Mouse (Mus musculus): Measurements from ENCODE around the gene Tollip.
"Not testable (repeated sequence)": the region's sequence is repeated elsewhere in the genome, so short reads cannot be mapped to it uniquely, and the experiment has no call there.

The Tollip gene

DNA sequence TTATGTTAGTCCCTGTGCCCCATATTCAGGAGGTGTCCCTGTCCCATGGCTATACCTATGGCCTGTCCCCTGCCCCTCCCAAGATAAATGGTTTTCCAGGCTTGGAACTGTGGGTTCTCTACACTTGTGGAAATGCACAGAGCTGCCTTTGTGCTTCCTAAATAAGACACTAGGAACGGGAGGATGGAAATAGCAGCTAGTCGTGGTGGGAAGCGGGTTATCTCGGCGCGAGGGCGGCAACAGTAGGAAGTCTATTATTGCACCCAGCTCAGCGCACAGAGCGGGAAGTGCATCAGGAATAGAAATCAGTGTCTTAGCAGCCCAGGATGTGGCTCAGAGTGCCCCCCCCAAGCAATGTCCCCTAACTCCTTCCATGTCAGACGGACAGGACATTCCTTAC, 10.3 kb upstream of the Tollip start:
- no peak for DNase-seq

DNA sequence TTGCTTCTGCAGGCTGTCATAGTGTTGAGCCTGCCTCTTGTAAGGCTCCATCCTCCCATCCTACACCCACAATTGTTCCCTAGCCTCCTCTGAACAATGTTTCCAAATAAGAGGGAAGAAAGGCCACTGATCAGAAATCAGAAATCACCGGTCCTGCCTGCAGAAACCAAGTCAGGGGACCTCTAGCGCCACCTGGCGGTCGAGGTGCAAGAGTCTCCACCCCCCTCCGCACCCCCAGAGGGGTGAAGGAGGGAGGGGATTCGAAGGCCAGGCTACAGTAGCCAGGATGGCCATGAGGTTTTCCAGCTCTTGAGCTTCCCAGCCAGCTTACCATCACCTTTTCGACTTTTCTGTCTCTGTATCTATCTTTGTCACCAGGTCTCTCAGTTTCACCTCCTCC, 6.6 kb upstream of the Tollip start:
- DNase-seq = peak; percentile 77

DNA sequence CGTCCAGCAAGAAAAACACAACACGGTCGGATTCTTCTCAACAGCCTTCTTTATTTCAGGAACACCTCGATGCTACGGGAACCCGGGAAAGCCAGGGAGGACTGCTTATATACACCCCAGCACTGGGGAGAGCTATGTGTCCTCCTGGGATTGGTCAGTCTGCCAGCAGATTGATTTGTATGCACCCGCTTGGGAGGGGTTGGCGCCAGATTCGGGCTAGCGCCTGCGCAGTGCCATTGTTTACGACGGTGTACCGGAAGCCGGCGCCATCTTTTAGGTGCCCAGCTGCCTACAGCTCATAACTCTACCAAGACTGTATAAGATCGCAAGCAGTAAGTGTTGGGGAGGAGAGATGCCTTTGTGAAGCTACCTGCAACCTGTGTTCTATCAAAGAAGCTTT, 5.8 kb upstream of the Tollip start:
- DNase-seq = not testable (repeated sequence)

DNA sequence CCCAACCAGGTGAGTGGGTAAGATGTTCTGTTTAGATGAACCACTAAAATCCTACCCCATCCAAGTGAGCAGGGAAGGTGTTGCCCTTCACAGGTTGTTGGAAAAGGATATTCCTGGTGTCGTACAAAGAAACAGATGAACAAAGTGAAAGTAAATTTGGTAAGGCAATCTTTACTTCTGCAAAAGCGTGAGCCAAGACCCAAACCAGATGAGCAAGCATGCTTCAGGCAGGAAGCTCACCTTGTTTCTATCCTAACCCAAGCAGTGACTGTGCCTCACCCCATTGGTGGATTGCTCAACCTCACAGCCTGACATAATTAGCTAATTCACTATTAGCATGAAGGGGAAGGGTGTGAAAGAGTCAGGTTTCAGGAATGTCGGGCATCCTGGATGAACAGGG, 7.0 kb downstream of the Tollip start:
- DNase-seq = no peak

DNA sequence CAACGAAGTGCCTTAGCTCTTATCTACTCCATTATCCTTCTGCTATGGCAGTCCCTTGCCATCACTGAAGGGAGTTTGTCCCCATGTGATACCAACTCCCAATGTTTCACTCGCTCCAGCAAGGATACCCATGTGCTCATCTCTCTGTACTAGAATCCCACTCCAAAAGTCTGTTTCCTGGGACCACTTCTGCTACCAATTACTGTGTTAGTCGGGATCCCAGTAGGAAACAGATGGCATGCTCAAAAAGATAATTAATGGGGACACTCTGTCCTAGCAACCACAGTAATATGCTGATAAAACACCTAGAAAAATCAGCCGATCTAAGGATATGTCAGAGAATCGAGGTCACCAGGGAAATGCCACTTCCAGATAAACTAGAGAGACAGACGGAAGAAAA, 9.7 kb downstream of the Tollip start:
- no peak for DNase-seq

DNA sequence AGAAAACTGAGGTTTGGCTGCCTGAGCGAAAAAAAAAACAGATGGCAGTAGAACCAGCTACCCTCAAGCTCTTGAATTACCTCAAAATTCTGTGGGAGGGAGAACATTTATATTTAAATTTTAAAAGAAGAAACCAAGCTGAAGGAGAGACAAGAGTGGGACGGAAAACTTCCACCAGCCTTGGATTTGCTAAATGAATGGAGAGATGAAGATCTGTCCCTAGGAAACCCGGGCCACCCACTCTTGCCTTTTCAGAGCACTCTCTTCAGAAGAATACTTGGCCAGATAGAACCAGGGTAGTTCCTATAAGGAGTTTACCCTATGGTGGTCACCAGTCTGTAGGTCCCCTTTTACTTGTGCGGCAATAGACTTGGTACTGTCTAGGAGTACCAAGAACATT, 15.5 kb downstream of the Tollip start:
- no peak for DNase-seq

DNA sequence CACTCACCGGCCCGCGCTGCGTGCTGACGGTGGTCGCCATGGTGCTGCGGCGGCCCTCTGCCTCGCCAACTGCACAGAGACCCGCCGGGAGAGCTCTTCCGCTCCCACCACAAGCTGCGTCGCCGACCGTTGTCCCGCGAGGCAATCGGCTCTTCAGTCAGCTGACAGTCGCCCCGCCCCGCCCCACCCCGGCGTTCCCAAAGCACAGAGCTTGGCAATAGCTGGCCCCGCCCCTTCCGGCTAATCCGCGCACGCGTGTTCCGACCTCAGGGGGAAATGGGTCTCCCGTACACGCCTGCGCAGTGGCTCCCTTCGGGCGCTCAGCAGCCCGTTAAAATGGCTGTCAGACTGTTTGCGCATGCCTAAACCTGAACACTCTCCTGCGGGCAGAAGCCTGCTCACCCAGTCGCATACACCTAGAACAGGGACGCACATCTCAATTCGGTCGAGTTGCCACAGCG, 16.0 kb downstream of the Tollip start:
- DNase-seq = peak; percentile 100

DNA sequence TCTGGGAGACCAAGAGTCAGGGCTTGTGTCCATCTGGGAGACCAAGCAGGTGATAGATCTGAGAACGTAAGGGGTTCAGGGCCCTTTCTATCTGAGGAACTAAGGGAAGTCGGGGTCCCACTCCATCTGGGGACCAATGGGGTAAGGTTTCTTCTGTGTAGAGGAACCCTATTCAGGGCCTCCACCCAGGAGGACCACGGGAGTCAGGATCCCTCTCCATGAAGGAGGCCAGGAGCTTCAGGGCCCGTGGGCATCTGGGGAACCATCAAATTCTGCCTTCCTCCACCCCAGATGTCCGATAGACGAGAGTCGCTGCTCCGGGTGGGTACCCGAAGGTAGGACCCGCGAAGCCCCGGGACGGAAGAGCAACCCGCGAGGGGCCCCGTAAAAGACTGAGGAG, 16.5 kb downstream of the Tollip start:
- DNase-seq = peak; percentile 38

DNA sequence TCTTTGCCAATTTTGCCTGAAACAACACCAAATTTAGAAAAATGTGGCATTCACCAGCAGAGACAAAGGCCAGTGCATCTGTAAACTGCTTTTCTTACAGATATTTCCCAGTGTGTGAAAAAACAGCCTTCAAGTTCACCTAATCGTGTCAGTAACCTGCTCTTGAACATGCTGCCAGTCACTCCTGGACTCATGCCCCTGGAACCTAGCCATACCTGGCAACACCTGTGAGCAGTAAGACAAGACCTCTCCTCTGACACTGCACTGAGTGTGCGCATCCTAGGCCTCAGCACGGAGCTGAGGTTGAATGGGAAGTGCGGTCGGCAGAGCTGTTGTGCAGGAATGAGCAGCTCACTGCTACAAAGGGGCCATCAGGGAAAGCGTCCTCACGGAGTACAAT, 26.2 kb downstream of the Tollip start:
- no peak for DNase-seq

DNA sequence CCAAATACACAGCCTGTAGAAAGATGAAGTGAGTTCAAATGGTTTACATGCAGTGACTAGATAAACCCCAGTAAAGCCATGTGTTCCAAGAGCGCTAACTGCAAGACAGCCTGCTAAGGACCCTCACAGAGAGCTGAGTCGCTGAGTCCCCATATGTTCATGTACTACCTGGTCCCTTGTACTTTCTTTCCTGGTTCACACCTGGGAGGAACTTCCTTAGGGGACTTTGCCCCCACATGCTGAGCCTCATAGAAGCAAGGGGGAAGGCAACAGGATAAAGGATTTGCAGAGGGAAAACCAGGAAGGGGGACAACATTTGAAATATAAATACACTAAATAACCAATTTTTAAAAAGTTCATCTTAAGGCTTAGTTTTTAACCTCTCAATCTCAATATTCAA, 39.5 kb downstream of the Tollip start:
- no peak for DNase-seq

DNA sequence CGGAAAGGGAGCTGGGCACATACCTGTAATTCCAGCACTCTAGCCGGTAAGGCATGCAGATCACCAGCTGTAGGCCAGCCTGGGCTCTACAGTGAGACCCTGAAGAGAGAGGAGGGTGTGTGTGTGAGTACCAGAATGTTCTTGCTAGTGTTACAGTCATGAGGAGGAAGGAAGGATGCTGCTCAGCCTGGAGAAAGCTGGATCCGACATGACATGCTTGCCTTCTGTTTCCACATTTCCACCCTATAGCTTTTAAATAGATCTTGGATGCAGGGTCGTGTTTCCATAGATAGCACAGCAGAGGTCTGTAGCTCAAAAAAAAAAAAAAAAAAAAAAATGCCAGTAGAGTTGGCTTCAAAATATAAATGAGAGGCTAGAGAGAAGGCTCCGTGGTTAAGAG, 43.4 kb downstream of the Tollip start:
- DNase-seq = no peak

DNA sequence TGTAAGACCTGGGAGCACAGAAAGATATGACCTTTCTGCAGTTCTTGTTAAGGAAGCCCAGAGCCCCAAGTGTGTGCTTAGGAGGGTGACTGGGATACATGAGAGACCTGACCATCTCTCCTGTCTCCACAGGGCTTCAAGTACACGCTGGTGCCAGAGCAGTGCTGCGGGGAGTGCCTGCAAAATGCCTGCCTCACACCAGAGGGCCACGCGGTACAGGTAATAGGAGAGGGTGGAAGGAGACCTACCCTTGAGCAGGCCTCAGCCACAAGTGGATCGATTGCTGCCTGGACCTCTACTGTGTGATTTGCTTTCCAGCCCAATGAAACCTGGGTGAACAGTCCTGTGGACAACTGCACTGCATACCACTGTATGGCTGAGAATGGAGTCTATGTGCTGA, 47.8 kb downstream of the Tollip start:
- peak; percentile 10 for DNase-seq

DNA sequence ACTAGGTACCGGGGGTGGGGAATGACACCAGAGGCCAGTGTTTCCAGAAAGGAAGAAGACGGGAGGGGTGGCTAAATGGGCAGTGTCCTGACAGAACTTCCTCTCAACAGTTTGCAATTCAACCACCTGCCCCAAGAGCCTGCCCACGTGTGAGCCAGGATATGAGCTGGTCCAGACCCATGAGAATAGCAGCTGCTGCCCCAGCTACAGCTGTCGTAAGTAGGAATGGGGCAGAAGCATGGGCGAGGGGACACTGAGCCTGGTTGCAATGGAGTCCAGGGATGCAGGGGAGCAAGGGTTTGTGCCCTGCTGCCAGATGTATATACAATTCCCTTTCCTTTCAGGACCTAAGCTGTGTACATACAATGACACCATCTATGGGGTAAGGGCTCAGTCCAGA, 48.7 kb downstream of the Tollip start:
- no peak for DNase-seq

DNA sequence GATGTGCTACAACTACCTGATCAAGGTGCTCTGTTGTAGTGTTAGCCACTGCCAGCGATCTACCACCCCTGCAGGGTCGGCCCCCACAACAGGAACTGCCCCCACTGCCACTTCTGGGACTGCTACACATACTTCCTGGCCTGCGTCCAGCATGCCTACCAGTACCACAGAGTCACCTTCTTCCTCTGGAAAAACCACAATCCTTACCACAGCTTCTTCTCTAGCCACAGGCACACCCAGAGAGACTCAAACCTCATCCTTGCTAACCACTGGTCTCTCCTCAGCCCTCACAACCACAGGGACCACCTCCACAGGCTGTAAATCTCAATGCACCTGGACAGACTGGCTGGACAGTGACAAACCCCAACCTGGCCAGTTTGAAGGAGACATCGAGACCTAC, 57.3 kb downstream of the Tollip start:
- DNase-seq = no peak

DNA sequence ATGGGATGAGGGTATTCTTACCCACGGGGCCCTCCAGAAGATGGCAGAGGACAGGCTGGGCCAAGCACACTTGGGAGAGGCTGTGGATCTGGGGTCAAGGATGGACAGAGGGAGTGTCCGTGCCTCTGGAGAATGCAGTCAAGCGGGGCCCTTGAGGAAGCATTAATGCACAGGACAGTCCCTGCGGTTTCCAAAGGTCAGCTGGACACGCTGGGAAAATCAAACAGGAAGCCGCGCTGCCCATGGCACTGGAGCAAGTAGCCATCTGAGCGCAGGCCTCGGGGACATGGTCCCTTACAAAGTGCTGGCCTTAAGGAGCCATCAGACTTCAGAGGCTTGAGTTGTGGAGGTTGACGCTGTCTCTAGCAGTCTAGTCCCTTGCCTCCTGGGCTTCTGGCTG, 78.0 kb downstream of the Tollip start:
- no peak for DNase-seq

DNA sequence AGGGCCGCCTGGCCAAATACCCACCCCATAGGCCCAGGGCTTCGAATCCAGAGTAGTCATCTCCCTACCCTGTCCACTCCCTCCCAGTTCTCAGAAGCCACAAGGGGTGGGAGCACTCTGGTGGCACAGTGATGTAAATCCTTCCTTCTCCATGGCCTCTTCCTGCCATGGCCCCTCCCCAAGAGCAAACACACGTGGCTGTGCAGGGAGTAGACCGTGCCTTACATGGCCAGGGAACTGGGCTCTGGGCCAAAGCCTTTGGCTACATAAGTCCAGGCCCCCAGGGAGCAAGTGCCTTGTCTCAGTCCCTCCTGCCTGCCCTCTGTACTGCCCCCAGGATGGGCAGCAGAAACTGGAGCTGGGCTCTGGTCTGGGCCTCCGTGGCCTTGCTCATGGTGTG, 79.5 kb downstream of the Tollip start, which contains the start of gene Muc5b:
TSS of gene Muc5b (plus strand) at position 292 of the 400 bp plus-strand sequence.
- DNase-seq = no peak

DNA sequence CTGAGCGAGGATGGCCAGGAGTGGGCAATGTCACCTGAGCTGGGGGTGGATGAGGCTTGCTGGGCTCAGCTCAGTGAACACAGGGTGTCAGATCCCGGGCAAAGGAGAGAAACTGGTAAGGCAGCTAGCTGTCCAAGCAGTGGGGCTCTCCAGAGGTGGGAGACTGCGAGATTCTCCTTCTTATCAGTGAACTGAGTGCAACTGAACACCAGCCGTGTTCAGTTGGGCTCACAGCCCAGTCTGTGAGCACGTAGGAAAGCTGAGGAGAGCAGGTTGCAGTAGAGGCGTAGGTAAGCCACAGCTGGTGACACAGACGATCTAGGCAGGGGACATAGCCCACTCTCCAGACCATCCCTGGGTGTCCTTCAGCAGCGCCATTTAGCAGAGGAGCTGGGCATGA, 81.9 kb downstream of the Tollip start:
- no peak for DNase-seq

DNA sequence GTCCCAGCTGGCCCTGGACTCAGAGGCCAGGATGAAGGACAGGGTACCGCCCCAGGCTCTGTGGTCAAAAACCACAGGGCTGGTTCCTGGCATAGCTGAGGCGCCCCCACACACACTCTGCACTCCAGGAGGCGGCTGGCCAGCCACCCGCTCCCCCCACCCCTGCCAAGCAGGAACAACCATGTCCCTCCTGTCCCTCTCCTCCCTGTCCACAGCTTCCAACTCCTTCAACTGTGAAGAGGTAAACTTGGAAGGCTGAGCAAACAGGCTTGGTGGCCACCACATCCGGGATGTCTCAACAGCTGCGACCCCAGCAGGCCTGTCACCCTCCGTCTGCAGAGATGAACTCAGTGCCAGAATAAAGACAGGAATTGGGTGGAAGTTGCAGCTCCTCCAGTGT, 82.4 kb downstream of the Tollip start:
- DNase-seq = no peak
